Mouse (Mus musculus): Measurements from ENCODE around the gene Abcc4.

Abcc4 gene

DNA sequence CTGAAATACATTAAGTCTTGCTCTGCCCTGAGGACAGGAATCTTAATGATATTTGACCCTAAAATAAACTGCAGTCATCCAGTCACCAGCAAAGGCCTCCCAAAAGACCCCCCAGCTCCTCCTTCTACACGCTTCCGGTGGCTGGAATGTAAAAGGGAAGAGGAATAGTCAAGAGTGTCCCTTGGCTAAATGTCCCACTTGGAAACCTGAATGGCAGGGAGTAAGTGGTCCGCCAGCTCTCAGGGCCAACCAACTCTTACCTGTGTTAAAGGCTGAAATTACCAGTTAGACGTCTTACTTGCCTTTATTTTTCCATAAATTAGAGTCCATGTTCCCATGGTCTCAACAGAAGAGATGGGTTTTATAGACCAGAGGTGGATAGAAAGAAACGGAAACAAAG lies 6.9 kb upstream of the Abcc4 start:
- CTCF ChIA-PET = no interaction called here

DNA sequence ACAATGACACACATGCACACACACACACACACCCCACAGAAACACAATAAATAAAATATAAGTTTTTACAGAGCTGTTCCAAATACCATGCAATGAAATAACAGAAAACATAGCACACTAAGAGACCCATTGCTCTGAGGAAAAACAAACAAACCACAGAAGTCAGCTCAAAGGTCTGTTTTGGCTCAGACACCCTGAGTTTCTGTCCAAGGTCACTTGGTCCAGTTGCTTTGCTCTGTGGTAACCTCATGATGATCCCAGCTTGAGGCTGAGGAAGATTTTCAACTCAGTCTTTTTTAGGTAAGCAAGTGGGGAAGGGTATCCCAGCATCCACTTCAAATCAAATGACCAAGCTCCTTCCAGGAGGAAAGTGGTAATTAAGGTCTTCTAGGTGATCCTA lies 4.9 kb upstream of the Abcc4 start:
- CTCF ChIA-PET = no interaction called here

DNA sequence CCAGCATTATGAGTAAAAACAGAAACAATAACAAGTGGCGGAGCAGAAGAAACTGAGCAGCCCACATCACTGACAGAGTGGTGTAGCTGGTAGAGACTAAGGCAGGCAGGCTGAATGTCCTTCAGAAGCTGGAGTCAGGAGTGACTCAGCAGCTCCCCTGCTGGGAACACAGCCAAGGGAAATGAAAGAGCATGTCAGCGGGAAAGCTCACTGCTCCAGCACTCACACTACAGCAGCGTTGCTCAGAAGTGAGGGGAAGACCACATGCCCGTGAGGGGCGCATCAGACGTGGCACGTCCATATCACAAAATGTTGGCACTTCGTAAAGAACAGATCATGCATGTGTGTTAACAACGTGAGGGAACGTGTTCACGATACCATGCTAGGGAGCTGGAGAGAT lies 3.7 kb upstream of the Abcc4 start:
- CTCF ChIA-PET = no interaction called here

DNA sequence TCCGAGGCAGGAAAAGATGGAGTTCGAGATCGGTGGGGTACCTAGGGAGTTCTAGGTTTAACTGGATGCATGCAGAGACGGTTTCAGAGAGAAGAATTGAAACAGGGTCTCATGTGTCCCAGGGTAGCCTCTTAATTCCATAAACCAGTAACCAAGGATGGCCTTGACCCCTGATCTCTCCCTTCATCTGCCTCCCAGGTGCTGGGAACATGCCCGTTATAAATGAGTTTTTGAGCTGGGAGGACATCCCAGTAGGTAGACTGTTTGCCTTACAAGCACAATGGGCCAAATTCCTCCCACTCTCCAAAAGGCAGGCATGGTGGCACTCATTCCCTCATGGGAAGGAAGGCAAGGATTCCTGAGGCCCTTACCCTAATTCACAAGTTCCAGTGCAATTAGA lies 2.1 kb upstream of the Abcc4 start:
- CTCF ChIA-PET = interaction anchor here (0.7 to 1.3 kb wide), 2 partner anchors 19 to 1648 kb away, joined by 4 read pairs; no protein-coding TSS in a partner anchor

DNA sequence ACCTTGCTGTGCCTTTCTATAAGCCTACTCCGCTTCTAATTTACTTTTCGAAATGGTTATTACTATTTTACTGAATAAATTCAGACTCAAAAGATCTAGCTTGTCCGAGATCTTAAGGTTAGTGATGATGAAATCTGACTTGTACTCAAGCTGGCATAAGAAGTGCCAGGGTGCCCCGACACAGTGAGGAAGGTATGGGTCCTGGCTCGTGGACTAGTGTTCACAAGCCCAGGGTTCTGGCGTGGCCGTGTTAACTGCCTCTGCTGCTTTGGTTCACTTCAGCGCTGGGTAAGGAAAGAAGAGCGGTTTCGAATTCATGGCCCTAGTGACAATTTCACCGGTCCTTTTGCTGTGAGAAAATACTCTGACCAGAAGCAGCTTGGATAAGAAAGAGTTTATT lies 943 bp upstream of the Abcc4 start:
- CTCF ChIA-PET = interaction anchor here (1.3 kb wide), 1 partner anchor 18 kb away, joined by 4 read pairs; no protein-coding TSS in a partner anchor

DNA sequence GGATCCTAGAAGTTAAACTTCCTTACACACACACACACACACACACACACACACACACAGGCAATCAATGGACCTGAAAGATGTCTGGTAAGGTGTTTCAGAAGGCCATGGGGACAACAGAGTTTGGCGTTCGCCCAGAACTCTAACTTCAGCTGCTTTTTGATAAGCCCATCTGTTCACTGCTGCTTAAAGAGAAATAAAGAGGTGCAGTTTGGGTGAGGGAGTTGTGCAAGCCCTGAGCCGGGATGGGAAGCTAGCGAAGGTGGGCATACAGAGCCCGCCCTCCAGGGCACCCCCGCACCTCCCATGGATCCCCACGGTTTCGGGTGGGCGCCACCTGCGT lies 583 bp downstream of the Abcc4 start:
- CTCF ChIA-PET = no interaction called here

DNA sequence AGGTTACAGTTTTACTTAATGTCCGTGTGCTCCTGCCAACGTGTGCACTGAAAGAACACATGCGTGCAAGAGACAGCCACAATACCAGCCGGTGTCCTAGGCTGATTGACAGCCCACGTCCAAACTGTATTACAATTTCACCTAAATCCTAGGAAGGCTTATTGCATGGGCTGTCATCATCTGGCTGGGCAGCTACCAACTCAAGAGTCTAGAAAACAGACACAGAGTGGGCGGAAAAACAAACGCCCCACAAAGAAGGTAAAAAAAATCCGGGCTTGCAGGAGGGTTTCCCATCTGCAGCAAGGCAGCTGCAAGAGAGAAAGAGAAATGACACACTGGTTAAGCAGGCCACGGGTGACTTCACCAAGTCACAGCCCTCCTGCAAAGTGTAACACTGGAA lies 2.7 kb downstream of the Abcc4 start:
- CTCF ChIA-PET = no interaction called here

DNA sequence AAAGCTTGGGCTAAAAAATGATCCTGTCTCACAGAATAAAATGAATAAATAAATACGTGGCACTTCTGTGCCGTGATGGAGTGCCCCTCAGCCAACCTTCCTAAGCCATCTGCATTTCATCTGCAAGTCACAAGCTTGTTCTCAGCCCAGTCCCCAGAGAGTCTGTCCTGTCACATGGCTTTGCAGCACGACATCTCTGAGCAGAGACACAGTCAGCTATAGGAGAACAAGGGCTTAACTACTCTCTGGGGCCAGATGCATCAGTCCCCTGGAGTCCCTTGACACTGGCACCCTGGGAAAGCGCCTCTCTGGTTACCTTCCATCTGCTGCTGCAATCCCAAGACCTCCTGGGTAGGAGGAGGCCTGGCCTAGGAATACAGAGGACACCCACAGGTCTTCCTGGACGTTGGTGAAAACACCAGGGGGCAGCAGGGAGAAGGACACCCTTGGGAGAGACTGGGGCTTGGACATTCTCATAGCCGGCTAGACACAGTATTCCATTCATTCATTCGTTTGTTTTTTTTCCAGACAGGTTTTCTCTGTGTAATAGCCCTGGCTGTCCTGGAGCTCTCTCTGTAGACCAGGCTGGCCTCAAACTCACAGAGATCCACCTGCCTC lies 3.9 kb downstream of the Abcc4 start:
- CTCF ChIA-PET = no interaction called here

DNA sequence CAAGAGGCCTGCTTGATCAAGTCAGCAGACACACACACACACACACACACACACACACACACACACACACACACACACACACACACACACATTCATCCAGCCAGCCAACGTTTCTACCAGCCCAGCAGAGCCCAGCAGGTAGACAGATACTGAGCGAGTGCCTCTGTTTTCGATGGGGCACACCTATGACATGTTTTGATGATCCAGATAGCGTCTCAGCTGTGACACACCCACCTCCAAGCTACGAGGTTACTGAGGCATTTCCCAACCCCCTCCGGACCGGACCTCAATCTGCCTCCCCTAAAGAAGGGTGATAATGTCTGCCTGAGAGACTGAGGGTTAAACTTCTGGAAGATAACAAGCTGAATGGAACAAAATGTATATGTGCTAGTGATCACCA lies 5.4 kb downstream of the Abcc4 start:
- CTCF ChIA-PET = no interaction called here

DNA sequence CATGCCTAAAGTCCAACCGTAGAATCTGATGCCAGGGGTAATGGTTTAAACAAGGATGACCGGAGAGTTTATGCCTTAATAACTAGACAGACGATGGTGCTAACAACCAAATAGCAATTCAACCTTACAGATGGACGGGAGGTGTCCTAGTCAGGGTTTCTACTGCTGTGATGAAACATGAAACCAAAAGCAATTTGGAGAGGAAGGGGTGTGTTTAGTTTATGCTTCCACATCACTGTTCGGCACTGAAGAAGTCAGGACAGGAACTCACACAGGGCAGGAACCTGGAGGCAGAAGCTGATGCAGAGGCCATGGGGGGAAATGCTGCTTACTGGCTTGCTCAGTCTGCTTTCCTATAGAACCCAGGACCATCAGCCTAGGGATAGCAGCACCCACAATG lies 6.1 kb downstream of the Abcc4 start:
- CTCF ChIA-PET = interaction anchor here (0.6 kb wide), 1 partner anchor 244 kb away, joined by 3 read pairs; no protein-coding TSS in a partner anchor

DNA sequence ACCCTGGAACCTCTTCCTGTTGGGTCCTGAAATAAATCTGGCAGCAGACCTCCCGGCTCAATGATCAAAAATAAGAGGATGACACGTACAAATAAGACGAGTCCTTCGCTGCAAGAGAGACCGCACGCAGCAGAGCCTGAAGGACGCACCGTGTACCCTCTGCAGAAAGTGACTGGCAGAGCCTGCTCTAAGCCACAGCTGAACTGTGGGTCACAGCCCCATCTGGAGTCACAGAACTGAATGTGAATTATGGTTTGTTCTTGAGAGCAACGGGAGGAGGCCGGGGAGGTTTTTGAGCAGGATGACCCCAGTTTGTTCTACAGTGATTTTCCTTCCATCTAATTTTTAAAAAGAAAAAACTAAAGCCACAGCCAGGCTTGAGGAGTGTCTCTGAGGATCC lies 6.5 kb downstream of the Abcc4 start:
- CTCF ChIA-PET = interaction anchor here (0.6 kb wide), 1 partner anchor 244 kb away, joined by 3 read pairs; no protein-coding TSS in a partner anchor

DNA sequence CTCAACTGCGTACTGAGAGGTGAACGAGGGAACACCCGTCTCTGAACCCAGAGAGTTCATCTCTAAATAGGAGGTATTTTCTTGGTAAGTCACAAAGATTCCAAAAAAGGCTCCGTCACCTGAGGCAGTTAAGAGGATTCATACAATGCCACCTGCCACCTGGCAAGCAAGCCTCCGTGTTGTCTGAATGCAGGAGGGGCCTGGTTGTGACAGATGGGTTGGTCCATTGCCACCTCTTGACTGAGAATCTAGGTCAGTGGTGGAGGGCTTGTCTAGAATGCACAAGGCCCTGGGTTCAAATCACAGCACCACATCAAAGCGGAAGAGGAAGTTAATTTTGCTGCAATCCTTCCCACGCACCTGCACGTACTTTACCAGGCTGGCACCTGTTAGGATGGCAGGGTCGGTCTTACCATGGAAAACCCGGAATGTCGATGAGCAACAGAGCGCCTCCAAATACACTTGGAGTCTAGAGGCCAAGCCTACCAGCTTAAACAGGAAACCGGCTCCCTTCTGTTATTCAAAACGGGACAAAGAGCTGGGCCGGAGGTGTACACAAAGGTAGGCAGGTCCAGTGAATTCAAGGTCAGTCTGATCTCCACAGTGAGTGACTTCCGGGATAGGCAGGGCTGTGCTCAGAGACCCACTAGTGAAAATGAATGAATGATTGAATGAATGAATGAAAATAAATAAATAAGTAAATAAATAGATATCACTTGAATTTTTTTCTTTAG lies 9.3 kb downstream of the Abcc4 start:
- CTCF ChIA-PET = no interaction called here

DNA sequence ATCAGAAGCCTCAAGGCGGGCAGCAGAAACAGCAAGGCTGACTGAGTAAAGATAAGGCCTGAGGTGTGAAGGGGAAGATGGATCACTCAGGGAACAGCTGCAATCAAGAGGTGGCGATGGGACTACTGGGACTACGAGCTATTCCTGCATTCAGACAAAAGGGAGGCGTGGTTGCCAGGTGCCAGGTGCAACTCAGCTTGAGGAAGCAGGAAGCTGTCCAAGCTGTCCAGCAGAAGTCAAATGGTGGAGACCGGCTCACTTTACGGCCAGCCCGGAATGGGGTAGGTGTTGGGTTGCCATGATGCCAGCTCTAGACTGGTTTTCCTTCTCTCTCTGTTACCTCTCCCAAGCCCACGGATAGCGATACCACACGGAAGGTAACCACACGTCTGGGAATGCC lies 10.2 kb downstream of the Abcc4 start:
- CTCF ChIA-PET = no interaction called here

DNA sequence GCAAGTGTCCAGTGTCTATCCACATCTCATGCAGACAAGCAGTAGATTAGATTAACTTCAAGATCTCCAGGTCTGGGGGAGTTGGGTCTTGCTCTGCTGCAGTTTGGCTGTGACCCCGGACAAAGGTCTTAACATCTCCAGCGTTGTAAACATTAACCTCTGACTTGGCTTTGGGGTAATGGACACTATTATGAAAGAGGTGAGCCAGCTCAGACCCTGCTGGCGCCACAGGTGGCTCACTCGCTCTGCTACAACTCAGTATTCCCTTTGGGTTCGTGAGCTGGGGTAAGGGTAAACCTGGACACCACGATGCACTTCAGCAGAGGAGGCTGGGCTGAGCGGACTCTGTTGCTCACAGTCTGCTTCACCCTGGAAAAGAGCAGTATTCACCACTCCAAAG lies 11.7 kb downstream of the Abcc4 start:
- CTCF ChIA-PET = no interaction called here

DNA sequence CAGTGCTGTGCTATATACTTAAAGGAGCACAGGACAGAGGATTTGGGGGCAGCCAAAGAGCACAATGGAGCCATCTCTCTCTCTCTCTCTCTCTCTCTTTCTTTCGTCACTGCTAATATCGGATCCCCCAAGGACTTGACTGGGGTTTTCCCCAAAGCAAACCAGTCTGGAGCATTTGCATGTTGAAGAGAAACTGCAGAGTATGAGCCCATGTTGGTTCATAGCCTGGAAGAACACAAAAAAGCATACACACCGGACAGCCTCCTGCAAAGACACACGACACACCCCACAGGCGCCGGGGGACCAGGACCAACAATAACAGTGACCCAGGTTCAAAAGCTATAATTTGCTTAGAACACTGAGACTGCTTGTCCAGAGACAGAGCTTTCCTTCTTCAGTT lies 14.1 kb downstream of the Abcc4 start:
- CTCF ChIA-PET = no interaction called here

DNA sequence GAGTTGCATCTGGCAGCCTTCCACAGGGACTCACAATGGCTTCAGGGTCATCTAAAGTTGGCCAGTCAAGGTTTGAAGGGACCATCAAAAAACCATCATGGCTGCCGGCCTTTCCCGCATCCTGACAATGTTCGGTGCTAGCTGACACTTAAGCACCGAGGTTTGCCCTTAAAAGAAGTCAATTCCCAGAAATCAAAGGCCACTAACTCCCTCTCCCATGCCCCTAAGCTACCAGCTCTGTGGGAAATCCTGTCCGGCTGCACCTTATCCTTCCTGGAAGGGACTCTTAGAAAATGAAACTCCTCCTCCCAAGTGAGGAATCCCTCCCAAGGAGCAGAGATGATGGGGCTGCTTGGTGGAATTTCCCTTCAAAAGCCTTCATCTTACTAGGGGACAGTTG lies 14.6 kb downstream of the Abcc4 start:
- CTCF ChIA-PET = no interaction called here

DNA sequence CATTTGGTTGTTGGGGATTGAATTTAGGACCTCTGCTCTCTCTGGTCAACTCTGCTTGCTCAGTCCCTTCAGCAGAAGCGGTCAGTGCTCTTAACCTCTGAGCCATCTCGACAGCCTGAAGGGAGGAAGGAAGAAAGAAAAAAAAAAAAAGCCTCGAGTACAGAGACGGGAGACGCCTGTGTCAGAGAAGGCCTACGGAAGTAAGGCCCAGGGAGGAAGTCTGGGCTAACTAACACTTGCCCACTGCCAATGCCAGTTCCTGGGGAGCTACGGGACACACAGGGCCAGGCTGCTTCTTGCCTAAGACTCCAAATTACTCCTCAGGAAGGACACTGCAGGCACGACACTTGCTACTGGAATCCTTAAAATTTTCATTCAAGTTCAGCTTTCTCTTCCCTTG lies 15.1 kb downstream of the Abcc4 start:
- CTCF ChIA-PET = interaction anchor here (0.6 kb wide), 1 partner anchor 21 kb away, joined by 4 read pairs; no protein-coding TSS in a partner anchor

DNA sequence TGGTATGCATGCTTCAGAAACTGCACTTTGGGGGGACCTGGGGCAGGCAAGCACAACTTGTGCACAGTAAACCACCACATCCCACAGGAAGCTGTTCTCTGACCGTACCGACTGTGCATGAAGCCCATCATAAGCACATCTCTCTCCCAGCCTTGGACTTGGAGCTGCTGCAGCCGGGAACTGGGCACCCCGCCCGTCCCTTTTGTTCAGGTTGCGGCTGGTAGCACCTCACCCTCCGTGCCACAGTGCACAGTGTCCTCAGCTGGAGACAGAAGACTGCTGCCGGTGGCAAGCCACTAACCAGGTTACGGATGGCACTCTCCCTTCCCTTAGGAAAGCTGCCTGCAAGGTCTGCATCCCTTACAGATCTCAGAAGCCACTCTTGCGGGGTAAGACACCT lies 15.7 kb downstream of the Abcc4 start:
- CTCF ChIA-PET = no interaction called here

DNA sequence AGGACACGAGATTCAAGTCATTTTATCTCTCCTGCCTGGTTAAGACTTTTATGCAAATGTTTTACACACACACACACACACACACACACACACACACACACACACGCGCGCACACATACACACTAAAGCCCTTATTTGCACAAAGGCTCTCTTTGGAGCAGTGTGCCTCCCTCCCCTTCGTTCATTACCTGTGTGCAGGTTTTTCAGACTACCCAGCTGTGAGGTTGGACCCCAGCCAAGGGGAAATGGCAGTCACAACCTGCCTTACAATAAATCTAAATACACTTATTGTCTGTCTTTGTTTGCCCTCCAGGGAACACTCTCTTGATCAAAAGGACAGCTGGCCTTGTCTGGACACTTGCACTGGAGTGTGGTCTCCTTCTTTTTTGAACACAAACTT lies 17.4 kb downstream of the Abcc4 start:
- CTCF ChIA-PET = no interaction called here

DNA sequence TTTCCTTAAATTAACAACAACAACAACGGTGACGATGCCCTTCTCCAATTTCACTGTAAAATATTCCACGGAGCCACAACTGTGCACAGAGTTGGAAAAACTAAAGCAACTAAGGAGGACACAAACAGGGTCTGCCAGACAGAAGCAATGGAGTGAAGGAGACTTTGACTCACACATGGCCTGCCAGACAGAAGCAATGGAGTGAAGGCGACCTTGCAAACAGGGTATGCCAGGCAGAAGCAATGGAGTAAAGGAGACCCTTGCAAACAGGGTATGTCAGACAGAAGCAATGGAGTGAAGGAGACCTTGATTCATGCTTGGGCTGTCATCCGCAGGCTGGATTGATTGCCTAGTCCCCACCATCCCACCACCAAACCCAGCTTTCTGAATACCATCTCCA lies 19.2 kb downstream of the Abcc4 start:
- CTCF ChIA-PET = no interaction called here

DNA sequence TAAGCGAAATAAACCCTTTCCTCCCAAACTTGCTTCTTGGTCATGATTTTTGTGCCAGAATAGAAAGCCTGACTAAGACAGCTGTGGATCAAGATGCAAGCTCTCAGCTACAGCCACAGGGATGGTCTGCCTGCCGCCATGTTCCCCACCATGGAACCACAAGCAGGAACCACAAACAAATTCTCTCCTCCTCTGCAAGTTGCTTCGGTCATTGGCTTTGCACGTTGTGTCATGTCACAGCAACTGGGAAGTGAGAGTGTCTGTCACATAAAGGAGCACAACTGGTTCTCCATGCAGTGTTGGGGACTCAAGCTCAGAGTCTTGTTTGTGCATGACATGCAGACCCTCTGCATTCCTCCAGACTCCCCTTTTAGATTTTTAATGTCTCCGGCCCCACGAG lies 20.4 kb downstream of the Abcc4 start:
- CTCF ChIA-PET = no interaction called here

DNA sequence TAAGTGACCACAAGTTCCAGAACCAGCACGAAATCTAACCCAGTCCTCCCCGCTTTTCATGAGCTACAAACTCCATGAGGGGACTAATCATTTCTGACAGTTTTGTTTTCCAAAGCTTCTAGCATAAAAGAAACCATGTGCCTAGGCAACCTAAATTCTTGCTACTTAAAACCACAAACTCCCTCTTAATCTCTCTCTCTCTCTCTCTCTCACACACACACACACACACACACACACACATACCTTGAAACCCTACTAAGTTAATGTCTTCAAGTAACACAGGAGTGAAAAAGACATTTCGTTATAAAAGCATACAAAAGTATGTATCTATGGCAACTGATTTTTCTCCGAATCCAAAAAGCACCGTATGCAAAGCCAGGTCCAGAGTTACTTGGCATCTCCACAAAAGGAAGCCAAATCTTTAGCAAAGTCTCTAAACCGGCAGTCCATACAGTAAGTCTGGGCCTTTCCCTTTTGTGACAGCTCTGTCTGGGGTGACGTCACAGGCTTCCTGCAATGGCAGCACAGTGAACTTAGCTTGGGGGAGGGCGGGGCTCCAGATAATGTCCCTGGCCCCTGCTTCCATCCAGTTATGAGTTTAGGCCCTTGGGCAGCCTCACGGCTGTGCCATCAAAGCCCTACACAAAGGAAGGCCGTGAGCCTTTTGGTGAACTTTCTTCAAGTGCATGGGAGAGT lies 23.5 kb downstream of the Abcc4 start:
- CTCF ChIA-PET = interaction anchor here (0.6 kb wide), 1 partner anchor 1057 kb away, joined by 3 read pairs; no protein-coding TSS in a partner anchor

DNA sequence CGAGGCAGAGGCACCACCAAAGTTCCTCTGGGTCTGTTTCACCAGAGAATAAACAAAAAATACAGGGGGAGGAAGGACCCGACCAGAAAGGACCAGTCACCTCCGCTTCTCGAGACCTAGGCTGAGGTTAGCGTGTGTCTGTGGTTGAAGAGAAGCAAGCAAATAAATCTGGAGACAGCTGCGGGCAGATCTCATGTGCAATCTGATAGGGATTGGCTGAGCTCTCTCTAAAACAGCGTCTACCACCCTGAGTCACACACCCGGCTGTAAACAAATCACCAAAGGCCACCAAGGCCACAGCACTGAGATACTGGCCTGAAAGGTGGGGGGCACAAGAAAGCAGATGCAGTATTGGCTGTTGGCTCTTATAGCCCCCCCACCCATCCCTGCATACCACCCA lies 24.9 kb downstream of the Abcc4 start:
- CTCF ChIA-PET = interaction anchor here (0.5 kb wide), 1 partner anchor 86 kb away, joined by 3 read pairs; no protein-coding TSS in a partner anchor

All from spleen, embryonic (tissue).